Mouse (Mus musculus) lung, postnatal 0 days (tissue): ENCODE measurements around the gene Calm2.

Source experiments
- CTCF ChIP-seq: IDR thresholded peaks from 2 replicates; pipeline ENCODE4 v1.5.1; 2016; ENCODE audit warnings: antibody characterized with exemption, mild to moderate bottlenecking
- EP300 ChIP-seq: IDR thresholded peaks from 2 replicates; pipeline ENCODE4 v1.6.1; 2016; ENCODE audit warnings: antibody characterized with exemption, mild to moderate bottlenecking, control low read depth

- TF ChIP-seq CTCF (no peak), EP300 (no peak)
Measured at GRCm38 (mm10) chr17:87454121-87454520, 7.4 kb upstream of the Calm2 start.
